Mouse (Mus musculus) layer of hippocampus, adult 8-10 months (tissue): ENCODE results near the gene Tenm4. TPM values are rescaled to one million over a fixed set of nuclear protein-coding genes. Genes with fewer than 3 reads are reported as not detected.

ENCODE experiments used
- DNase-seq, 2 experiments: peaks; one replicate each; pipeline ENCODE4 v3.0.0; 2022; ENCODE audit warnings: low spot score in 2 of 2
- total RNA-seq, 4 experiments: library from RNA; stranded (reverse); gene quantifications; 2 replicates each; pipeline ENCODE4 v1.2.4; 2022

Tenm4 gene
- 100 to 1,000 TPM; 128 to 134 (median 132) TPM for total RNA-seq

DNA sequence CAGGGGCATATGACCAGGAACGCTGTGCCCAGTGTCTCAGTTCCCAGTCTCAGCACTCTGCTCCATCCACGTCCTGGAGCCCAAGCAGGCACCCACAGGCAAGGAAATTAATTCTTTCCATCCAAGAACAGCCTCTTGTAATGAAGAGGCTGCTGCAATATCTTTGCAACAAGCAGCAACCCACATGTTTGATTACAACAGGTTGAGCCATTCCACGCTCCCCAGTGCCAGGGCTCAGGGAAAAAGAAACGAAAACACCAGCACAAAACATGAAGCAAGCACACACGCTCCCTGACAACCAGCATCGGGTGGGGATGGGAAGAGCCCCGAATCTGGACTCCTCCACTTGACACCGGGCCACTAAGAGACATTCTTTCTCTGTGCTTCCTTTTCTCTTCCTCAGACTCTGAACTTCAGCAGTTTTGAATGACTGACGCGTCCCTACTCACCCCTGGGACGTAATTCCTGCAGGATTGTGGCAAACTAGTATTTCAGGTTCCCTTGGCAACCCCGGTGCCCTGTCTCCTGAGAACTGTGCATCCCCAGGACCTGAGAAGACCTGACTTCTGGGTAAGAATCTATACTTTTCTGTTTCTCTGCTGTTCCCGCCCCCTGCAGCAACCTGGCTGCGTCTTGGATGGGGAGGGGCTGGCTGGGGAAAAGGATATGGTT lies at the start of gene Tenm4:
Gene Tenm4 (plus strand): TSS at position 323 of the 672 bp plus-strand sequence.
- DNase-seq = no peak

DNA sequence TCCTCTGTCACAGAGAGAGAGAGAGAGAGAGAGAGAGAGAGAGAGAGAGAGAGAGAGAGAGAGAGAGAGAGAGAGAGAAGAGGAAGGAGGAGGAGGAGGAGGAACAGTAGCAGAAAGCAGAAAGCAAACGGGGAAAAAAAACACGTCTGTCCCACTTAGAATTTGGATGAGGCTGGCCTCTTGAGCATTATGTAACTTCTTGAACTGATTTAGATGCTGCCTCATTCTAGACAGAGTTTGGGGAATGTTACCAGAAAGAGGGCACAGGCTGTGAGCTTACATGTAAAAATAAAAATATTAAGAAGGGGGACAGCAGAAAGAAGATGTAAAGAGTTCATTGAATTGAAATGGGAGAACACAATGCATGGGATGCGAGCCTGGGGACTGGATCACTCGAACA lies 40.3 kb upstream of the Tenm4 start:
- no peak for DNase-seq

DNA sequence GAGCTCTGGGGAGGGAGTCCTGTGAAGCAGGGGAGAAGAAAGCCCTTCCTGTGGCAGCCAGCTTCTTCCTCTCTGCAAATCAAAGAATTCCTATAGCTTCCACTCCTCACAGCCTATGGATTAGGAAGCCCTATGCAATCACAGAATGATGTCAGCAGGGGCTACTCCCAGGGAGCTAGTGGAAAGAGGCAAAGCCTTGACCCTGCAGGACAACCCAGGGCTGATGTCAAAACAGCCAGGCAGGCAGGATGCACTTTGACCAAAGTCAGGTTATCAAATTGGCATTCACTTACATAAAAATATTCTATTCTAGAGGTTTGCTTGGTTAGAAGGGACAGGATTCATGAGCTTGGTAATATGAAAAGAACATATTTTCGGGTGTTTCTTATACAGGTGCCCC lies 39.9 kb upstream of the Tenm4 start:
- no peak for DNase-seq

DNA sequence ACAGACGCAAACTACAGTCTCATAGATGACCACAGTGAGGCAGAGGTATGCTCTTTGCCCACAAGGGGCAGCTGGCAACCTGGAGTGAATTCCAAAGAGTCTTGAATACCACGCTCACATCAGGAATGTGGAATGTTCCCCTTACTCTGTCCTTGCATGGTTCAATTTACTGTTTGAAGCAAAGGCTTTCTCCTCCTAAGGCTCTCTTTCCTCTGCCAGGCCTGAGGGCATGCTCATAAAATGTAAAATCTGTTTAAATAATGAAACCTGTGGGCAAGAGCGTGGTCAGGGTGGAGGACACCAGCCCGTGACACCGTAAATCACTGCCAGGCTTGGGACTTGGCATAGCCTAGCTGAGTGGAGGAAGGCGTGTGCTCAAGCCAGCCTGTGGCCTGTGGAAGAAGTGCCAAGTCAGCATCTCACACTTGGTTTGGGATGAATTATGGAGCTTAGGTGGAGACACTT lies 34.5 kb upstream of the Tenm4 start:
- no peak for DNase-seq

DNA sequence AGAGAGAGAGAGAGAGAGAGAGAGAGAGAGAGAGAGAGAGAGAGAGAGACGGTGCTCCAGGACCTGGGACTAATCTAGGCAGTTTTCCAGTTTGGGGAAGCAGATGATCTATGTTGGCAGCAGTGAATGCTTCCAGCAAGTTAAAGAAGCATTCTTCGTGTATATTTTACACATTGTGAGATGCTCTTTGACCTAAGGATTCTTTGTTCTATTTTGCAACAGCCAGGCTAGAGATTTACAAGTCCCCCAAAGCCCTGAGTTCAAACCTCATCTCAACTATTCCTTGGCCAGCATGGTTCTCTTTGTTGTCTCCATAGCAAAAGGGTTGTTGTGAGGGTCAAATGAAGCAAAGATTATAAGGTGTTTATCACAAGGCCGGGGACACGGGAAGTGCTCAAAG lies 29.2 kb upstream of the Tenm4 start:
- DNase-seq = no peak

DNA sequence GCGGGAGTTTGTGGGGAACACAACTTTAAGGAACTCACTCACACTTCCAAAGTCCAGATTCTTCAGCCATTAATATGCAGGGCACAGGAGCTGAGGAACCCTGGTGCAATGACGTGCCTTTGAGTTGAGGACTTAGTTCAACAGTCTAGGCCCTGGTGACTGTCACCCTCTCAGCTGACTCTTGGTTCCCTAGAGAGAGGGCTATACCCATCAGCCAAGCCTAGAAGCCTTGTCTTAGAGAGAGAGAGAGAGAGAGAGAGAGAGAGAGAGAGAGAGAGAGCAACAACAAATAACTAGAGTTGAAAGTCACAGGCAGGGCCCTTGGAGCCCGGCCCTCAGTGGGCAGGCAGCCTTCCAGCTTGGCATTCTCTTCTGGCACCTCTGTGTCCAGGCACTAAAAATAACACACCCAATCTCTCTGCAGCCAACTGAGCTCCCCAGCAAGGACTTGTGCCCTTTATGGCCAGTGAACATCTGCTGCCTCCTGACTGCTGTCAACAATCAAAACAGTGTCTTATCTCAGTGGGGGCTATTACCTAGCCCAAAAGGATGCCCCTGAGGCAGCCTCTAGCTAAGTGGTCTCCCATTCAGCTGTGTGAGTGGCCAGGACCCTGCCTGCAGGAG lies 28.0 kb upstream of the Tenm4 start:
- DNase-seq = peak; percentile 28

DNA sequence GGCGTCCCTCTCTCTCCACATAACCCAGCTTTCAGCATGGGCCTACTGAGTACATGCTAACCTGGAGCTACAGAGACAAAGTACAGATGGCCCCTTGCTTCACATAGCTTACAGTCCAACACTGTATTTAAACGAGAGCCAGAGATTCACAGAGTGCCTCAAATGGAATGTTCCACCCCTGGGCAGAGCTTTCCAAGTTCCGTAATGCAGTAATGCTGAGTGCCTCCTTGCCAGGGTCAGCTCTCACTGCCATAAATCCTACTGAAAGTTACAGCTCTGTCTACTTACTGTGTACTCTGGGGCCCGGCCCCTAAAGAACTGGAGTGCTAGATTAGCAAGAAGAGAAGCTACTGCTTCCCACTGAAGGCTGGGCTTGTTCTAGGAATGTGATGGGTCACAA lies 23.6 kb upstream of the Tenm4 start:
- no peak for DNase-seq

DNA sequence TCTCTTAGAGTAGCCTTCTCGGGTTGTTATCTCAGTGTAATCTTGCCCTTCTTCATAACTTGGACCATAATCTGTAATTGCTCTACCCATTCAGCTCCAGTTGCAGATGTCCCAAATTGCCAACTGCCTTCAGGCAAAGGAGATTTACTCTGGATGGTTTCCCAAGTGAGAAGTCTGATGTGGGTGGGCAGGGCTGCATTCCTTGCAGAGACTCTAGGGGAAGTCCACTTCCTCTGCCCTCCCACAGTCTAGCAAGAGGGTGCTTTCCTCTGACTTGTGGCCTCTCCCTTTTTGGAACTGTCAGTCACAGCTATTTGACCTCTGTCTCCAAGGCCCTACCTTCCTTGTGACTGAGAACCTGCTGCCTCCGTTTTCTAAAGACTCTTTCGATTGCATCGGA lies 22.9 kb upstream of the Tenm4 start:
- no peak for DNase-seq

DNA sequence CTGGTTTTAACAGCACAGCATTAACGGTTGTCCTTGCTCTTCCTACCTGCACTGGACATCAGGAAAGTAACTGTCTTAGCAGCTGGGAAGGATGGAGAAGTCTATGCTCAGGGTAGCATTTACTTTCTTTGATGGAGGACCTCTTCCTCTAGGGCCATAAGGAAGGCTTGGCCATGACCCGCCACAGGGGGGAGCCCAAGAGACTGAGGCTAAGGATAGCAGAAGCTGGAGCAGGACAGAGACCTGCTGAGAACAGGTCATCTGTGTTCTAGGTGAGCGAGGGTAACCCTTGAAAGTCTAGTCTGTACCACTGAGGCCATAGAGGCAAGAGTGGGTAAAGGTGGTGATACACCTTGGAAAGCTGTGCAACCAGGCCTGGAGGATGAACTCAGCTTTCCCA lies 19.8 kb upstream of the Tenm4 start:
- DNase-seq = peak in 1 of 2 experiments; percentile 60

DNA sequence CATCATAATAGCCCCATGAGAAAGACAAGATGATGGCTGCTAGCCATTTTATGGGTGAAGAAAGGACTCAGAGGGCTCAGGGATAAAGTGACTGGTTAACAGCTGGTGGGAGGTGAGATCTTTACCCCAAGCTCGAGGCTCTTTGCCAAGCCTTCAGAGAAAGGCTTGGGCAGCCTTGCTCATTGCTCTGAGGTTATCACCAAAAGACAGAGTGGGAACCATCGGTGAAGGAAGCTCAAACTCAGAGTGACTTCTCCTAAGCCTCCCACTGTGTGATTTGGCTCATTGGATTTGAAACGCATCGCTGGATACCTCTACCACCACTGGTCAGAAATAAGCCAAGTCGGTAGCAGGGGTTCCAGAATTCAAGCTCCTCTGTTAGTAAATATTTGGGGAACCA lies 19.1 kb upstream of the Tenm4 start:
- DNase-seq = no peak

DNA sequence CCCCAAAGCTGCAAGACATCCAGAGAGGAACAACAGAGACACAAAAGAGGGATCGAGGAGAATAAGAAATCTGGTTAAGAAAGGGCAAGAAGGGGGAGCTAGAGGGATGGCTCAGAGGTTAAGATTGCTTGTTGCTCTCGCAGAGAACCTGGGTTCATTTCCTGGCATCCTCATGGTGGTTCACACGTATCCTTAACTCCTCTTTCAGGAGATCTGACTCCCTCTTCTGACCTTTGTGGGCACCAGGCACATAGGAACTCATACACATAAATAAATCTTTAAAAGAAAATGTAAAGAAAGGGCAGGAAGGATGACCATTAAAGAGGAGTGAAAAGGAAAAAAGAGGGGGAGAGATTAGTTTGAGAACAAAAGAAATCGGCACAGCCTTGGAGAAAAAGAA lies 18.6 kb upstream of the Tenm4 start:
- no peak for DNase-seq

DNA sequence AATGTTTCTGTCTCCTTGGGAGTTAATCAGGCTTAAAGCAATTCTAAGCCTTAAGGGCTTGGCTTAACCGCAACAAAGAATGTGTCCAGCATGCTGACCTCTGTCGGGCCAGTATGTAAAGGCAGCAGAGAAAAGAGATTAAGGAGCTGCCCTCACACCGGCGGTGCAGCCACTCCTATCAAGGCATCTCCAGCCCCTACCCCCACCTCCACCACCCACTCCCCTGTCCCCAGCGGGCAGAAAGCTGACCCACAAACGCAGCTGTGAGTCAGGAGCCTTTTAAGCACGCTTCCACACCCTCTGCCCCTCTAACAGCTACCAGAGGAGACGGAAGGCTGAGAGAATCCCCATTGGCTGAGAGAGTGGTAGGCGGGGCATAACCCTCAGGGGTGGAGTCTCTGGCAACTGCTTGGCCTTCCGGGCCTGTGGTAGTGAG lies 18.1 kb upstream of the Tenm4 start:
- no peak for DNase-seq

DNA sequence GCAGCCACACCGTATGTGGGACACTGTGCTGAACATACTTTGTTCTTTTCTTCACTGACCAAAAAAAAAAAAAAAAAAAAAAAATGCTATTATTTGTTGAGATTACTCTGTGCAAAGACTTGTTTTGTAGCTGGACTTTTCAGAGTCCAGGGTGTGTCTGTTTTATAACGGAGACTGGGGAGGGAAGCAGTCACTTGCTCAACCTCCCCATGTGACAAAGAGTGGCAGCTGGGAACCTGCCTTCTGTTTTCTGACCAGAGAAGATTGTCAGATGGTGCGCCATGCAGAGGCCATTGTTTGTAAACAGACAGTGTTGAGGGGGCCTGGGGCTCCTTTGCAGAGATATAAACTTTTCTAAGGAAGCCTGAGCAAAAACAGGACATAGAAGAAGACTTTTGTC lies 17.0 kb upstream of the Tenm4 start:
- no peak for DNase-seq

DNA sequence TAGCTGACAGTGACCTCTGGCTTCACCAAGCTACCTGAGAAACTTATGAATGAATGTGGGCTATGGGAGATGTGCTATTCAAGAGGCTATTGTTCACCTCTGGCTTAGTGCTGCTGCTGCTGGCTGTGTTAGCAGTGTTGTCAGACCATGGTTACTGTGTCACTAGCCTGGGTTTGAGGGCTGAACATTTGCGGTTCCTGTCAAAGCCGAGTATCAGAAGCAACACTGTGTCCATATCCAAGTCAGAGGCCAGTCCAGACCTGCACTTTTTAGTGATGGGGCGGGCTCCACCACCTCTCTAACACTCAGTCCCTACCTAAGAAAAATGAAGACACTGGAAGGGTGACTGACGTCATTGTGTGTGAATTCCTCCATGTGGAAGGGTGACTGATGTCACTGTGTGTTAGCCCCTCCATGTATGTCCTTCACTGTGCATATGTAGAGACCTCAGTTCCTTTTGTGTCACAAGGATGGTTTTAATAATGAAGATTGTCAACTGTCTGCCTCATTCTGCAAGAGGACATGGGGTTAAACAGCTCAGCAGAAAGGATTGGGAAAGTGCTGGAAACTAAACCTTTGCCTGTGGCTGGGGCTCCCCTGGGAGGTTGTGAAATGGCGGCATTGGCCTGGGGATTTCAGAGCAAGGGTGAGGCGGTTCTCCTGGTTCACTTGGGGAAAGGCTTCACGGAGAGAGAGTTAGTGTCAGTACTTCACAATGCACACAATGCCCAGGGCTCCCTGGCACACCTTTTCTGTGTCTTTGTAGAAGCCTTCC lies 14.4 kb upstream of the Tenm4 start:
- no peak for DNase-seq

DNA sequence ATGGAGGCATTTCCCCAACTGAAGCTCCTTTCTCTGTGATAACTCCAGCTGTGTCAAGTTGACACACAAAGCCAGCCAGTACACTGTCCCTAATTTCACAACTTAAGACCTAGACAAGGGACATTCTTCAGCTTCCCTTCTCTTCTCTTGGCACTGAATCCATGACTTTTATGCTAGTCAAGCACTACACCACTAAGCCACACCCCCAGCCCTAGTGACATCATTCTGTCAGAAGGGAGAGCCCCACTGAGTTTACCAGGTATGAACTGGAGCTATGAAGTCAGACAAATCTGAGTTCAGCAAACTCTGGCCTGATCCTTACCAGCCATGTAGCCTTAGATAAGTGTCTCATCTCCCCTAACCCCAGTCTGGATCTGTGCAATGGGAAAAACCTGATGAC lies 6.9 kb upstream of the Tenm4 start:
- no peak for DNase-seq

DNA sequence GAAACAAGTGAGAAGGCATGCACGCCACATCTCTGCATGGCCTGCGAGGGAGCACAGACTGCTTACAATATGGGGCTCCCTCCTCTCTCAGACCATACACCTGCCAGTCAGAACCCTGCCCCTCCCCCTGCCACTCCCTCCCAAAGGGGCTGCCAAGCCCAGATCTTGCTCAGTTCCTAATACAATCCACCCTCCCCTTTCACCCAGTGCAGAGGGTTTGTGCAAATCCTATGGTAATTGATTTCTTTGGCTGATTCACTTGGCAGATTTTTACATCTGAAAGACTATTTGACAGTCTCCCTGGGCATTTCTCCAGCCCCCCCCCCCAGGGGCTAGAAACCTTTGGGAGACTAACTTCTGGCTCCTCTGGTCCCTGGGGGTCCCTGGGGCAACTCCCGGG lies 2.1 kb upstream of the Tenm4 start:
- DNase-seq = no peak

DNA sequence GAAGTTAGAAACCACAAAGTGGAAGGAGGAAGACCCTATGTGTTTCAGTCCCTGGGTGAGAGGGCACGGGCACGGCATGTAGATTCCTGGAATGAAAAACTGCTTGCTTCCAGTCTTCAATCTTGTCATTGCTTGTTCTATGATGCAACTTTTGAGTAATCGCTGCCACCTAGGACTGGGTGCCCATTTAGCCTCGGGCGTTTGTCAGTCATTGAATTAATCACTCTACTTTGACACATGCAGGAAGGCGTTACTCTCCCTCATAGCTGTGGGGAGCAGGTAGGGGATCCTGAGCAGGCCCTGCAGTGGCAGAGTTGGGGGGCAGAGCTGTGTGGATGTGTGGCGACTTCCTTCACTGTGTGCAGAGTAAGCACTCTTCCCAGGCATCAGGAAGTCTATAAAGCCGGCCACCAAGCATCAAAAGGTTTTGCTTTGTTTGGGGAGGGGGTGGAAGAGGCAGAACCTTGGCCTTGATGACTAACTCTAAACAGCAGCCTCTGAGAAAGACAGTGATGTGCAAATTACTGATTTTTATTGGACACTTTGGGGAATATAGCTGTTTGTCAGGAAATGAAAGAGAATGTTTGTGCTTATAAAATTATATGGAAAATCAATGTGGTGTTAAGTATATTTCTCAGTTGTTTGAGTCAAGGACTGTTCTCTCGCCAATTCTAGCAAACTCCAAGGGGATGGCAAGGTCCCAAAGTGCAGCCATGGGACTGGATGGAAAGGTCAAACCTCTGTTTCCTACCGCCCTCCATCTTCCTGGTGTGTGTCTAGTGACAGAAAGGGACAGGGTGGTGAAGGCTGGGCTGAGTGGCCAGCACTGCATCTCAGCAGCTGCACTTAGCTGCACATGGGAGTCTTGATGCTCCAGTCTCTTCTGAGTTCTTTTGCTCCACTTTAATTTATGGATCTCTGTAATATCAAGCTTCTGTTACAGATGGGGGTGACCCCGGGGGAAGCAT lies 834 bp downstream of the Tenm4 start:
- DNase-seq = no peak

DNA sequence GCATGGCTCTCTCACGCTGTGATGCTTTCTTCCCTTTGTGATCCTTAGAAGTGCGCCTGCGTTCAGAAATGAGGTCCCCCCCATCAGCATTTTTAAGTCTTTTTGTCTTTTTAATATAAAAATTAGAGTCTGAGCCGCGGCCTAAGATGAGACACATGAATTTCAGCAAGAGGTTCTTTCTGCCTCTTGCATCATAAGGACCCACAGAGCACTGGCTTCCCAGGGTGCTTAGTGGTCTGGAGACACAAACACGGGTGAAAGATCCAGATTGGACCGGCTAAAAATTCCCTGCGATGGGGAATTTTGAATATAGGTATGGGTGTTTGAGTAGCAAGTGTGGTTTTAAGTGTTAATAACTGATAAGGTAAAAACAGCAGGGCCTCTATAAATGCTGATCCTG lies 5.7 kb downstream of the Tenm4 start:
- no peak for DNase-seq

DNA sequence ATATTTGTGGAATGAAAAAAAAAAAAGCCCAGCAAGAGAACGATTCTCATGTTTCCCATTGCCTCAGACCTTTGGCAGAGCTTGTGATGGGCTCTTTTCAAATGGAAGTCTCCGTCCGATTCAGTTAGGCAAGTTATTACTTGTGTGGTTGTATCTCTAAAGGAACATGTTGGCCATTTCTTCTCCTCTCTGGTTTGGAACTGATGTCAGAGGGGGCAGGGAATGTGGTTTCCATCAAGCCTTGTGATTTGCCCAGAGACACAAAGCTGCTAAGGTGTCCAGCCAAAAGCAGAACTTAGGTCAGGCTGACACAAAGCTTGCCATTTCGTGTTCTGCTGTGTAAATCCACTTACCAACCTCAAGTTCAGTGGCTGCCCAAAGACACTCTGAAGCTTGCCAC lies 10.7 kb downstream of the Tenm4 start:
- no peak for DNase-seq

DNA sequence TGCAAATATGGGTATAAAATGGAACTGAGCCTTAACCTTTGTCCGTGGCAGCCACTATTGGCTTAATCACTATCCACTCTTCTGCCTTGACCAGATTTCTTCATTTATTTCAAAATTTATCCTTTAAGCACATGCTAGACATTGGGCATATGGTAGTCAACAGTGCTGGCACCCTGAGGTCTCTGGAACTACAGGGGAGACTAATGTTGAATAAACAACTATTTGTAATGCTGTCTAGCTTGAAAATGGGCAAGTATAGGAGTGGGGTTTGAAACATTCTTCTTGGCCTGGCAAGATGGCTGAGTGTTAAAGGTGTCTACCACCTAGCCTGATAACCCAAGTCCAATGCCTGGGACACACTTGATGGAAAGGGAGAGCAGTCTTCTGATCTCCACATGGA lies 12.1 kb downstream of the Tenm4 start:
- no peak for DNase-seq

DNA sequence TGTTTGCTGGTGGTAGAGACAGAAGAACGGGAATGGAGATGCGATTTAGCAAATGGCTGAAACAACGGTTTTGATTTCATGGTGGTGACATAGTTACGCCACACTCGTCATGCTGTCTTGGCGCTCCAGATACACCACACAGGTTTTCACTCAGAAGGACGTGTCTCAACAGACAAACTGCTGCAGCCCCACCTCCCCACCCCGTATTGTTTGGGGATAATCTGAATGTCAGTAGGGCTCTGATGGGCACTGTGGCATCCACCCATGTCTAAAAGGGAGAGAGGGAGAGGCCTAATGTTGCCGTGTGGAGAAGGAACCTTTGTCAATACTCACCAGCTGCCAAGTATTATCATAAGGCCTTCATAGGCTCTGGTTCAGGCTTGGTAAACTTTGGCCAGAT lies 14.4 kb downstream of the Tenm4 start:
- DNase-seq = no peak
